Mouse (Mus musculus) embryonic fibroblast, embryonic 13.5 days (primary cell): ENCODE measurements at regions not wholly inside any gene's neighbourhood (a gene's known extent, or its start where the extent isn't known, plus 50 kb on each side); places are given as distances from the start of the nearest gene placed in this dataset.

Experiments
- CTCF ChIP-seq: IDR thresholded peaks from 2 replicates; pipeline ENCODE4 v1.5.1; 2011; ENCODE audit warnings: mild to moderate bottlenecking, control low read depth, low read length, moderate library complexity, borderline replicate concordance; ENCODE audit not compliant: insufficient read depth
- POLR2A ChIP-seq: IDR thresholded peaks from 2 replicates; pipeline ENCODE4 v1.6.1; 2011; ENCODE audit warnings: low read depth, mild to moderate bottlenecking, control low read depth, low read length, moderate library complexity

GRCm38 (mm10) chr13:57216161-57216560 is 320.4 kb upstream of the Trpc7 start:
- no peak for TF ChIP-seq CTCF
- TF ChIP-seq POLR2A: no peak
